Mouse (Mus musculus): ENCODE measurements at regions not wholly inside any gene's neighbourhood (a gene's known extent, or its start where the extent isn't known, plus 50 kb on each side); places are given as distances from the start of the nearest gene placed in this dataset.

GRCm38 (mm10) chr2:128231338-128231737, 105.5 kb downstream of the Bcl2l11 start:
- H3K4me1 ChIP-seq (ENCODE audit: insufficient read depth) = no peaks in the 10 kb centered on the region
- H3K27ac ChIP-seq (ENCODE audit: low read depth, low read length) = no peak overlapping the region
- H3K27me3 ChIP-seq (ENCODE audit: insufficient read depth, low read length) = no peaks in the 10 kb centered on the region
- H3K4me2 ChIP-seq (ENCODE audit: low read depth) = no peak overlapping the region
- DNase-seq = no peak
- ATAC-seq = no peak
- no peaks in the 10 kb centered on the region for H3K36me3 ChIP-seq (ENCODE audit: insufficient read depth)
- TF ChIP-seq CTCF (IDR thresholded peaks at IDR 0.05; ENCODE audit: low read depth) = no peak
- H3K9ac ChIP-seq = no peak overlapping the region
- H3K4me3 ChIP-seq (ENCODE audit: low read depth, low read length) = no peak overlapping the region
- 79% methylated on average over 3 of the region's 3 CpGs for WGBS
- no peaks in the 10 kb centered on the region for H3K9me3 ChIP-seq (ENCODE audit: low read length)

- no peak for DNase-seq
- Histone ChIP-seq H3K9ac (no peak overlapping the region), H3K4me1 (ENCODE audit: insufficient read depth) (no peaks in the 10 kb centered on the region), H3K27ac (ENCODE audit: low read depth, low read length) (no peak overlapping the region), H3K9me3 (ENCODE audit: low read length) (no peaks in the 10 kb centered on the region), H3K4me3 (ENCODE audit: low read depth, low read length) (no peak overlapping the region), H3K27me3 (ENCODE audit: insufficient read depth, low read length) (no peaks in the 10 kb centered on the region), H3K36me3 (ENCODE audit: insufficient read depth) (no peaks in the 10 kb centered on the region), H3K4me2 (ENCODE audit: low read depth) (no peak overlapping the region)
- ATAC-seq = no peak
- TF ChIP-seq CTCF (IDR thresholded peaks at IDR 0.05; ENCODE audit: low read depth) = no peak
- 85% methylated on average over 3 of the region's 3 CpGs for WGBS
Measured at GRCm38 (mm10) chr2:128232027-128232426, 106.2 kb downstream of the Bcl2l11 start.

GRCm38 (mm10) chr2:128235127-128235526, 109.3 kb downstream of the Bcl2l11 start:
- no peak overlapping the region for H3K9ac ChIP-seq
- H3K36me3 ChIP-seq (ENCODE audit: insufficient read depth) = no peaks in the 10 kb centered on the region
- TF ChIP-seq CTCF (IDR thresholded peaks at IDR 0.05; ENCODE audit: low read depth) = no peak
- no peak overlapping the region for H3K4me2 ChIP-seq (ENCODE audit: low read depth)
- H3K9me3 ChIP-seq (ENCODE audit: low read length) = no peaks in the 10 kb centered on the region
- DNase-seq (peak; percentile 18), ATAC-seq (no peak)
- no peak overlapping the region for H3K27ac ChIP-seq (ENCODE audit: low read depth, low read length)
- no peaks in the 10 kb centered on the region for H3K27me3 ChIP-seq (ENCODE audit: insufficient read depth, low read length)
- WGBS = 63% methylated on average over 8 of the region's 8 CpGs
- H3K4me3 ChIP-seq (ENCODE audit: low read depth, low read length) = no peak overlapping the region
- H3K4me1 ChIP-seq (ENCODE audit: insufficient read depth) = no peaks in the 10 kb centered on the region

GRCm38 (mm10) chr2:128239451-128239850, 113.6 kb downstream of the Bcl2l11 start:
- Histone ChIP-seq H3K4me1 (ENCODE audit: insufficient read depth) (no peaks in the 10 kb centered on the region), H3K4me3 (ENCODE audit: low read depth, low read length) (no peak overlapping the region), H3K9ac (no peak overlapping the region), H3K4me2 (ENCODE audit: low read depth) (no peak overlapping the region), H3K27ac (ENCODE audit: low read depth, low read length) (no peak overlapping the region), H3K9me3 (ENCODE audit: low read length) (no peaks in the 10 kb centered on the region), H3K27me3 (ENCODE audit: insufficient read depth, low read length) (no peaks in the 10 kb centered on the region), H3K36me3 (ENCODE audit: insufficient read depth) (no peaks in the 10 kb centered on the region)
- WGBS = 92% methylated on average over 4 of the region's 4 CpGs
- DNase-seq = no peak
- no peak for ATAC-seq
- TF ChIP-seq CTCF (IDR thresholded peaks at IDR 0.05; ENCODE audit: low read depth) = no peak

- Histone ChIP-seq H3K9me3 (ENCODE audit: low read length) (no peaks in the 10 kb centered on the region), H3K27me3 (ENCODE audit: insufficient read depth, low read length) (no peaks in the 10 kb centered on the region), H3K36me3 (ENCODE audit: insufficient read depth) (no peaks in the 10 kb centered on the region), H3K4me1 (ENCODE audit: insufficient read depth) (no peaks in the 10 kb centered on the region), H3K9ac (no peak overlapping the region), H3K4me3 (ENCODE audit: low read depth, low read length) (no peak overlapping the region), H3K27ac (ENCODE audit: low read depth, low read length) (no peak overlapping the region), H3K4me2 (ENCODE audit: low read depth) (no peak overlapping the region)
- WGBS = 67% methylated on average over 4 of the region's 4 CpGs
- DNase-seq = no peak
- TF ChIP-seq CTCF (IDR thresholded peaks at IDR 0.05; ENCODE audit: low read depth) = no peak
- ATAC-seq = no peak
Measured at GRCm38 (mm10) chr2:128240054-128240453, 114.2 kb downstream of the Bcl2l11 start.

- H3K36me3 ChIP-seq (ENCODE audit: insufficient read depth) = no peaks in the 10 kb centered on the region
- no peaks in the 10 kb centered on the region for H3K9me3 ChIP-seq (ENCODE audit: low read length)
- ATAC-seq (no peak), DNase-seq (no peak)
- no peaks in the 10 kb centered on the region for H3K4me1 ChIP-seq (ENCODE audit: insufficient read depth)
- H3K9ac ChIP-seq = no peak overlapping the region
- H3K27ac ChIP-seq (ENCODE audit: low read depth, low read length) = no peak overlapping the region
- 45% methylated on average over 9 of the region's 9 CpGs for WGBS
- no peaks in the 10 kb centered on the region for H3K27me3 ChIP-seq (ENCODE audit: insufficient read depth, low read length)
- no peak overlapping the region for H3K4me3 ChIP-seq (ENCODE audit: low read depth, low read length)
- no peak for TF ChIP-seq CTCF (IDR thresholded peaks at IDR 0.05; ENCODE audit: low read depth)
- no peak overlapping the region for H3K4me2 ChIP-seq (ENCODE audit: low read depth)
Measured at GRCm38 (mm10) chr2:128240536-128241279, 114.9 kb downstream of the Bcl2l11 start.

- no peak for ATAC-seq
- no peak overlapping the region for H3K27ac ChIP-seq (ENCODE audit: low read depth, low read length)
- no peak overlapping the region for H3K9ac ChIP-seq
- TF ChIP-seq CTCF (IDR thresholded peaks at IDR 0.05; ENCODE audit: low read depth) = no peak
- H3K9me3 ChIP-seq (ENCODE audit: low read length) = no peaks in the 10 kb centered on the region
- no peaks in the 10 kb centered on the region for H3K27me3 ChIP-seq (ENCODE audit: insufficient read depth, low read length)
- H3K4me2 ChIP-seq (ENCODE audit: low read depth) = no peak overlapping the region
- 7% methylated on average over 3 of the region's 3 CpGs for WGBS
- H3K4me3 ChIP-seq (ENCODE audit: low read depth, low read length) = no peak overlapping the region
- DNase-seq = no peak
- no peaks in the 10 kb centered on the region for H3K4me1 ChIP-seq (ENCODE audit: insufficient read depth)
- no peaks in the 10 kb centered on the region for H3K36me3 ChIP-seq (ENCODE audit: insufficient read depth)
Measured at GRCm38 (mm10) chr2:128241280-128241665, 115.4 kb downstream of the Bcl2l11 start.
